Mouse (Mus musculus) erythroblast, embryonic 14.5 days (primary cell): Measurements from ENCODE around the gene Stambpl1.

Experiments
- GATA1 ChIP-seq: IDR thresholded peaks from 2 replicates; pipeline ENCODE4 v1.6.1; 2012; ENCODE audit warnings: low read length, inconsistent platforms, mixed read lengths
- TAL1 ChIP-seq: IDR thresholded peaks from 3 replicates; pipeline ENCODE4 v1.6.1; 2012; ENCODE audit warnings: low read length, inconsistent platforms, mixed read lengths

DNA sequence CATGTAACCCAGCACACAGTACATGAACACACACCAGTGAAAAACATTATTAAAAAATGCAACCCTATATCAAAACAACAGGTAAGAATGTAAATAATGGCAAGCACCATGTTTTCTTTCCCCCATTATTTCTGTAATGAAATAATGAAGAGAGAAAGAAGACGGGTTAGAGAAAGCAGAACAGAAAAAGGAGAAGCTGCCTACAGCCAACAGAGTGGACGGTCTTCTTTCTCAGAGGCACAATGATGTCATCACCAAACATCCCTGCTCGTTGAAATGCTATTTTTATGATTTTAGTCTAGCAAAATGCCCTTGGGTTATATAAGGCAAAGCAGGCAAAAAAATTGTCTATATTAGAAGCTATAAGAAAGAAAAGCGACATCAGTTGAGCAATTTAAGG lies 43.6 kb upstream of the Stambpl1 start:
- TF ChIP-seq GATA1 (no peak), TAL1 (no peak)
